9 mouse cellular contexts compared by ENCODE assay signal in genomic region chr6:146978691-146979114, GRCm38 (mm10). TPM values are rescaled to one million over a fixed set of nuclear protein-coding genes. Genes with fewer than 3 reads are reported as not detected.
DNase-seq lines count a peak whose midpoint lies in the region; ATAC-seq and TF ChIP-seq lines count a peak whose summit lies in the region.
"Had no signal": no experiment of that assay in that cellular context is flagged by ENCODE, and none has a peak within 500 bp of the region (broad histone marks: within the 10 kb centered on the region; RNA-seq: fewer than 3 reads in every experiment).

No protein-coding gene starts in this region.

- no peak overlapping the region for H3K9ac ChIP-seq in limb, embryonic 14.5 days (ENCODE audit: low read depth, low read length, severe bottlenecking)
- H3K9ac ChIP-seq: limb, embryonic 15.5 days had no signal

- no peak overlapping the region for H3K4me2 ChIP-seq in limb, embryonic 14.5 days (replicated peaks; ENCODE audit: low read depth, low read length, severe bottlenecking)
- H3K4me2 ChIP-seq: limb, embryonic 15.5 days had no signal

- no peaks in the 10 kb centered on the region for H3K9me3 ChIP-seq in E14TG2a.4 (ENCODE audit: low read length)
- H3K9me3 ChIP-seq in limb, embryonic 14.5 days (ENCODE audit: control insufficient read depth, low read length) = no peaks in the 10 kb centered on the region
- H3K9me3 ChIP-seq: limb, embryonic 15.5 days had no signal

- DNase-seq in heart, adult 18-20 months = peak; percentile 51 to 60
- DNase-seq in heart, postnatal 14 days = no peak
- peak; percentile 59 for DNase-seq in limb, embryonic 14.5 days (ENCODE audit: low spot score)
- DNase-seq in right cerebral cortex, postnatal 4 days = no peak
- DNase-seq in frontal cortex, postnatal 14 days (ENCODE audit: low spot score in 2 of 2) = no peak
- no peak for DNase-seq in layer of hippocampus, postnatal 10 days (ENCODE audit: low spot score in 2 of 2)

- intact Hi-C loops in heart, postnatal 14 days (cut with DNase I) = no loop called here

- peaks cover 9% of the 10 kb centered on the region; the same call in 1 of the 2 replicates for H3K36me3 ChIP-seq in E14TG2a.4 (ENCODE audit: insufficient read depth, low read length)
- peaks cover 8% of the 10 kb centered on the region; the same call in 1 of the 2 replicates for H3K36me3 ChIP-seq in limb, embryonic 14.5 days (ENCODE audit: control insufficient read depth, insufficient read depth, low read length)

- no peak for TF ChIP-seq POLR2A in limb, embryonic 14.5 days (IDR thresholded peaks at IDR 0.05; ENCODE audit: borderline replicate concordance, extremely low read depth, insufficient read depth, insufficient read length)

- peaks cover 3% of the 10 kb centered on the region; the same call in 1 of the 2 replicates for H3K4me1 ChIP-seq in E14TG2a.4 (replicated peaks; ENCODE audit: low read depth, low read length)
- H3K4me1 ChIP-seq in limb, embryonic 14.5 days (ENCODE audit: control insufficient read depth, insufficient read depth, low read length) = peaks cover 19% of the 10 kb centered on the region

- H3K27me3 ChIP-seq in E14TG2a.4 (ENCODE audit: insufficient read depth, low read length) = no peaks in the 10 kb centered on the region
- H3K27me3 ChIP-seq in limb, embryonic 14.5 days (ENCODE audit: control insufficient read depth, insufficient read depth, low read length) = no peaks in the 10 kb centered on the region
- H3K27me3 ChIP-seq: limb, embryonic 15.5 days had no signal

- peak; percentile 26; the same call in 1 of the 2 replicates for TF ChIP-seq CTCF in E14TG2a.4 (conservative IDR thresholded peaks at IDR 0.05; ENCODE audit: low read length)

- H3K4me3 ChIP-seq in E14TG2a.4 (replicated peaks; ENCODE audit: low read length) = no peak overlapping the region
- no peak overlapping the region for H3K4me3 ChIP-seq in limb, embryonic 14.5 days (replicated peaks; ENCODE audit: low read length)
- H3K4me3 ChIP-seq: limb, embryonic 15.5 days had no signal

- WGBS in limb, embryonic 14.5 days = 38% methylated on average over 5 of the region's 5 CpGs

- peak; percentile 22; the same call in 1 of the 2 replicates for ATAC-seq in granulocyte monocyte progenitor cell, adult 5-6 weeks (replicated peaks; ENCODE audit: poor library complexity, severe bottlenecking)
- 0 out of 2 replicates have a peak, but pooled peaks have one; percentile 24 for ATAC-seq in limb, embryonic 14.5 days (ENCODE audit: low FRiP score, low read depth)

- H3K27ac ChIP-seq in limb, embryonic 14.5 days (replicated peaks; ENCODE audit: low read depth, low read length) = no peak overlapping the region

RNA-seq across cellular contexts. Expression of gene 1700034J05Rik, which starts 24.5 kb away (rescaled TPM):
- not detected for total RNA-seq in heart, adult 18-20 months (2021)
- not detected for total RNA-seq in heart, postnatal 14 days (2021)
- not detected in 2 replicates for total RNA-seq in granulocyte monocyte progenitor cell, adult 5-6 weeks (2014; fragmentation: Nextera tagmentation)
- not detected in 2 replicates for total RNA-seq in granulocyte monocyte progenitor cell, adult 5-6 weeks (2017)
- not detected in 2 replicates for polyA plus RNA-seq in limb, embryonic 14.5 days (2012; rRNA removed)
- polyA plus RNA-seq in limb, embryonic 14.5 days (2014; fragmentation: Nextera tagmentation; extraction: Ambion mirVana) = 0.21 and 0.56 TPM in 2 replicates
- not detected for total RNA-seq in layer of hippocampus, postnatal 10 days (2021)

RNA-seq across cellular contexts. Expression of gene Rep15, which starts 53.7 kb away (rescaled TPM):
- 1 to 10 TPM in 1 of 2 experiments, under 1 TPM in 1; 0.95 to 1.2 TPM for total RNA-seq in heart, adult 18-20 months (2021)
- total RNA-seq in heart, postnatal 14 days (2021) = 1 to 10 TPM in 1 of 2 experiments, under 1 TPM in 1; 0.68 to 1.2 TPM
- total RNA-seq in granulocyte monocyte progenitor cell, adult 5-6 weeks (2014; fragmentation: Nextera tagmentation) = 0.75 and 1.3 TPM in 2 replicates
- total RNA-seq in granulocyte monocyte progenitor cell, adult 5-6 weeks (2017) = not detected in 2 replicates
- 0.99 and 1.3 TPM in 2 replicates for polyA plus RNA-seq in limb, embryonic 14.5 days (2012; rRNA removed)
- polyA plus RNA-seq in limb, embryonic 14.5 days (2014; fragmentation: Nextera tagmentation; extraction: Ambion mirVana) = 1.3 and 1.4 TPM in 2 replicates
- 1 to 10 TPM; 2.5 to 2.8 TPM for total RNA-seq in layer of hippocampus, postnatal 10 days (2021)

Comparison
In these comparisons a context has a peak if more than half of its experiments do, and no peak if none do; other contexts are left out.
1. DNase-seq: peak in heart, adult 18-20 months (2 of 2) and limb, embryonic 14.5 days (single experiment); none in heart, postnatal 14 days (0 of 2), right cerebral cortex, postnatal 4 days (single experiment), frontal cortex, postnatal 14 days (0 of 2) and layer of hippocampus, postnatal 10 days (0 of 2).